Mouse (Mus musculus) heart, postnatal 10 days (tissue): ENCODE measurements at regions not wholly inside any gene's neighbourhood (a gene's known extent, or its start where the extent isn't known, plus 50 kb on each side); places are given as distances from the start of the nearest gene placed in this dataset.

Experiments used
- DNase-seq, 2 experiments: peaks; one replicate each; pipeline ENCODE4 v3.0.0; 2021
- intact Hi-C: fragments of 180-260 bp; cut with DNase I; formaldehyde crosslinking; loops from one replicate; pipeline ENCODE4 v1.15.1; 2025

- no peak for DNase-seq
- intact Hi-C loops: no loop called here
These were observed 541.1 kb downstream of the Plod2 start for GRCm38 (mm10) chr9:93083114-93083513.

GRCm38 (mm10) chr9:93098008-93098581 lies 556.1 kb downstream of the Plod2 start:
- no peak for DNase-seq
- intact Hi-C loops: no loop called here

GRCm38 (mm10) chr9:93130561-93130960 lies 588.5 kb downstream of the Plod2 start:
- DNase-seq: no peak
- intact Hi-C loops: no loop called here

- intact Hi-C loops: no loop called here
- DNase-seq: no peak
These were observed 589.7 kb downstream of the Plod2 start for GRCm38 (mm10) chr9:93131620-93132200.

GRCm38 (mm10) chr9:93136349-93136748 lies 594.3 kb downstream of the Plod2 start:
- no peak for DNase-seq
- intact Hi-C loops: no loop called here

- DNase-seq: peak in 1 of 2 experiments; percentile 3
- intact Hi-C loops: no loop called here
These were observed 628.0 kb downstream of the Plod2 start for GRCm38 (mm10) chr9:93170071-93170470.

GRCm38 (mm10) chr9:93186638-93187037 lies 644.6 kb downstream of the Plod2 start:
- intact Hi-C loops: no loop called here
- no peak for DNase-seq

GRCm38 (mm10) chr9:93232562-93232961 lies 690.5 kb downstream of the Plod2 start:
- no peak for DNase-seq
- intact Hi-C loops: no loop called here

- intact Hi-C loops: no loop called here
These were observed 710.1 kb downstream of the Plod2 start for GRCm38 (mm10) chr9:93252146-93252545.

GRCm38 (mm10) chr9:93297332-93297731 lies 755.3 kb downstream of the Plod2 start:
- intact Hi-C loops: no loop called here
- DNase-seq: no peak

More at GRCm38 (mm10) chr9:93252146-93252545, 710.1 kb downstream of the Plod2 start:
- no peak for DNase-seq

- intact Hi-C loops: no loop called here
- no peak for DNase-seq
These were observed 764.7 kb downstream of the Plod2 start for GRCm38 (mm10) chr9:93306753-93307152.

- no peak for DNase-seq
- intact Hi-C loops: no loop called here
These were observed 787.1 kb downstream of the Plod2 start for GRCm38 (mm10) chr9:93328997-93329682.
